Mouse (Mus musculus): ENCODE data around the gene Gpx5. TPM values are rescaled to one million over a fixed set of nuclear protein-coding genes. Genes with fewer than 3 reads are reported as not detected.

Gpx5 gene
- total RNA-seq, 2 experiments from 2014 or later, result not detected

DNA sequence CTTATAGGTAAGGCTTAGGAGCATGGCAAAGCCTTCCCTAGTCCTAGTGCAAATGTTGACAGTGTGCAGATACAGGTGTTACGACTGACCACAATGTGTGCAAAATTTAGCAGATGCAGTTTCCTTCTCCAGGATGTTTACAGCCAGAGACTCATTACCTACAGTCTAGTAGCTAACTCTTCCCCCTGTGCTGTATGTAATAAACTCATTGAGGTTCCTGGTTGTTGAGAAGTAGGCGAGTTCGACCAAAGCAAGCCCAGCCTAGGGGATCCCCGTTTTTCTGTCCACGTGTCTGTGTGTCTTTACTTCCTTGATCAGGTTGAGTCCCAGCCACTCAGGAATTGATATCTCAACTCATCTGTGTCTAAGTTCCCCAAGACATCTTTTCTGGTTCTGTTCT is 48.4 kb downstream of the Gpx5 start:
- no peak overlapping the region for H3K27ac ChIP-seq
- intact Hi-C loops (cut with DNase I), result no loop called here
- no peak for DNase-seq (ENCODE audit: extremely low spot score in 1 of 2, low spot score in 2 of 2)
- TF ChIP-seq CTCF (IDR thresholded peaks at IDR 0.05), result no peak
- no peak overlapping the region for H3K4me3 ChIP-seq

DNA sequence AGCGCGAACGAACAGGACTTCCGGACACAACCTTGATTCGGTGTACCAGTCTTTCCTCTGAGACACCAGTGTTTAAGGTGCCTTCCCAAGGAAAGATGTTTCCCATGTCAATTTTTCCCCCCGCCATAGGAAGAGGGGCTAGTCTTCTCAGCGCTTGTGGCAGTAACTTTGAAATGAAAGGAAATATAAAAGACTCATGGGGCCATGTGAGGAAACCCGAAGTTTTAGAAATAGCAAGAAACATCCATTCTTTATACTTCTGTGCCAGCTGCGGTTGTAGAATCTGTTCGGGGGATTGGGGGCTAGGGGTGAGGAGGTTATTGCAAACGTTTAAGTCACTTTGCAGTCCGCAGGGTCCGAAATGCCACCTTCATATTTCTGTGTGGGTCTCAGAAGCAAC is 49.3 kb downstream of the Gpx5 start:
- TF ChIP-seq CTCF (IDR thresholded peaks at IDR 0.05), result no peak
- no peak for DNase-seq (ENCODE audit: extremely low spot score in 1 of 2, low spot score in 2 of 2)
- intact Hi-C loops (cut with DNase I), result no loop called here
- Histone ChIP-seq H3K4me3 (peak overlapping the region; percentile 32), H3K27ac (no peak overlapping the region)

DNA sequence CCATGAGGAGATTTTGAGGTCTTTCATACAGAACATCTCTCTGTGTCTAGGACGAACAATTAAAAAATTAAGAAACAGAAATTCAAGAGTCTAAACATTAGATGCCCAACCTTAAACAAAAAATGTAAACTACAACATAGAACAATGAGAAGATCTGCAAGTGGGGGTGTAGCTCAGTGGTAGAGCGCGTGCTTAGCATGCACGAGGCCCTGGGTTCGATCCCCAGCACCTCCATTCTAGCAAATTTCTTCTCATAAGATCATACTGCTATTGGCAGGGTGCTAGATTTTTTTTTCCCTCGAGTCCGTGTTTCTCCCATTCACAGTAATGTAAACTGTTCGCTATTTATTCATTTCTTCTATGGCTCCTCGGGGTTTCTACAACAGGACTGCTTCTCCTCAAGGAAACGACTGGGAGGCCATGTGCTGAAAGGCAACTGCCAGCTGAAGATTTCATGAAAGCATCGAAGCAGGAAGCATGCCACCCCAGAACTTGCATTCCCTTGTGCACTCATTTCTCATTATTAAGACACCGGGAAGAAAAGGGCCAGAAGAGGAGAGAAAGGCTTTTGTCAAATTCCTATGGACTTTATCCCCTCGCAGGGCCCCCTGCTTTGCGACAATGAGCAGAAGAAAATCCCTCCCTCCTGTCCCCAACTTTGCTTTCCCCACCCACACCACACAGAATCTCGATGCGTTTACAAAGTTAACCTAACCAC is 50.0 kb downstream of the Gpx5 start:
- no peak for TF ChIP-seq CTCF (IDR thresholded peaks at IDR 0.05)
- peak overlapping the region; percentile 32 for H3K4me3 ChIP-seq
- intact Hi-C loops (cut with DNase I), result no loop called here
- H3K27ac ChIP-seq, result no peak overlapping the region
- DNase-seq (ENCODE audit: extremely low spot score in 1 of 2, low spot score in 2 of 2), result no peak

DNA sequence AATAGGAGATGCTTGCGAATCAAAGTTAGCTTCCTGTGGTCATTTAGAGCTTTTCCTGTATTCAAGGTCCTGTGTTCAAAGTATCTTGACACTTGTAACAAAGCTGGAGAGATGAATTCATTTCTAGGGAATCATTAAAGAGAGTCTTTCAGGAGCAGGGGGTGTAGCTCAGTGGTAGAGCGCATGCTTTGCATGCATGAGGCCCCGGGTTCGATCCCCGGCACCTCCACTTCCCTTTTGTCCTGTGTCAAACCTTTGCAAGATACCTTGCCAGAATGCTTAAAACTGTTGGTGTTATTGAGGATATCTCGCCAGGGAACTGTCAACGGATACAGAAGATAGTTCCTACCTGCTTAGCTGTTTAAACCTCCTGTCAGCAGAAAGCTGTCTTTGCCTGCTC is 51.7 kb downstream of the Gpx5 start:
- intact Hi-C loops (cut with DNase I), result no loop called here
- no peak for TF ChIP-seq CTCF (IDR thresholded peaks at IDR 0.05)
- H3K27ac ChIP-seq, result no peak overlapping the region
- H3K4me3 ChIP-seq, result no peak overlapping the region
- DNase-seq (ENCODE audit: extremely low spot score in 1 of 2, low spot score in 2 of 2), result peak; percentile 43 to 53

DNA sequence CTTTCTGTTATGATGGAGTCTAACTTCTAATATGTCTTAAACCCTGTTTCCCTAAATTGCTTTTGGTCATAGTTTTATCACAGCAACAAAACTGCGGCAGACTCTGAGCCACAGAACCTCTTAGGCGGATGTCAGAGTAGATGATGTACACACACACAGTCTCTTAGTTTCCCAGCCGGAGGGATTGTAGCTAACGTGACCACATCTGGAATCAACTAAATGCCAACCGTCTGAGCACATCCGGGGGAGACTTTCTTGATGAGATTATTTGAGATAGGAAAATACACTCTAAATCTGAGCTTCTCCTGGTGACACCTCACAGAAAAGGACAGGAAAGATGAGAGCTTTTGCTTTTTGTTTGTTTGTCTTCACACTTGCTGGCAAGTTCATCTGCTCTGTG is 55.4 kb downstream of the Gpx5 start:
- TF ChIP-seq CTCF (IDR thresholded peaks at IDR 0.05), result no peak
- no peak for DNase-seq (ENCODE audit: extremely low spot score in 1 of 2, low spot score in 2 of 2)
- Histone ChIP-seq H3K27ac (no peak overlapping the region), H3K4me3 (no peak overlapping the region)
- intact Hi-C loops (cut with DNase I), result no loop called here

DNA sequence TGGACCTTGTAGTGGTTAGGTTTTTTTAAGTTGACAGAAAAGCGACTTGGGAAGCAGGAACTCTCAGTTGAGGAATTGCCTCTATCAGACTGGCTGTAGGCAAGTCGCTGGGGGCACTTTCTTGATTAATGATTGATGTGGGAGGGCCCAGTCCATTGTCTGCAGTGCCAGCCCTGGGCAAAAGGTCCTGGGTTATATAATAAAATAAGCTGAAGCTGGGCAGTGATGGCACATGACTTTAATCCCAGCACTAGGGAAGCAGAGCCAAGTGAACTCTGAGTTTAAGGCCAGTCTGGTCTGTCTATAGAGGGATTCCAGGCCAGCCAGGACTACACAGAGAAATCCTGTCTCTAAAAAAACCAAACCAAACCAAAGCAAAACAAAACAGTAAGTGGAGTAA is 55.8 kb downstream of the Gpx5 start:
- Histone ChIP-seq H3K27ac (no peak overlapping the region), H3K4me3 (no peak overlapping the region)
- intact Hi-C loops (cut with DNase I), result no loop called here
- DNase-seq (ENCODE audit: extremely low spot score in 1 of 2, low spot score in 2 of 2), result no peak
- no peak for TF ChIP-seq CTCF (IDR thresholded peaks at IDR 0.05)

Other genes starting within 250 kb of the Gpx5 start
- gene Olfr1370, start 217.8 kb downstream of the Gpx5 start, total RNA-seq (2021), result not detected
- gene Olfr1369-ps1, start 181.2 kb downstream of the Gpx5 start, total RNA-seq (2021), result not detected
- not detected for gene Olfr263, start 163.1 kb downstream of the Gpx5 start, total RNA-seq (2021)
- not detected for gene Olfr1368, start 146.9 kb downstream of the Gpx5 start, total RNA-seq (2021)
- 10 to 100 TPM; 33.6 to 36.5 TPM for gene Trim27, start 113.3 kb downstream of the Gpx5 start, total RNA-seq (2021)
- not detected for gene Gpx6, start 19.4 kb upstream of the Gpx5 start, total RNA-seq (2021)
- not detected for gene Olfr1367, start 54.2 kb upstream of the Gpx5 start, total RNA-seq (2021)
- 1 to 10 TPM; 7.0 to 8.2 TPM for gene Zscan12, start 70.1 kb upstream of the Gpx5 start, total RNA-seq (2021)
- 10 to 100 TPM; 39.0 to 44.4 TPM for gene Zkscan3, start 110.0 kb upstream of the Gpx5 start, total RNA-seq (2021)
- 1 to 10 TPM; 1.3 to 1.7 TPM for gene Pgbd1, start 148.3 kb upstream of the Gpx5 start, total RNA-seq (2021)
- gene Zscan26, start 161.0 kb upstream of the Gpx5 start, total RNA-seq (2021), result 10 to 100 TPM; 56.7 to 57.3 TPM
- under 1 TPM; 0.40 to 0.77 TPM for gene Nkapl, start 175.8 kb upstream of the Gpx5 start, total RNA-seq (2021)
- 1 to 10 TPM; 4.4 to 6.8 TPM for gene Zkscan4, start 186.2 kb upstream of the Gpx5 start, total RNA-seq (2021)
- not detected for gene Gm10065, start 186.7 kb upstream of the Gpx5 start, total RNA-seq (2021)
- 10 to 100 TPM; 21.9 to 22.8 TPM for gene AK157302, start 202.5 kb upstream of the Gpx5 start, total RNA-seq (2021)
- gene Gm11273, start 208.7 kb upstream of the Gpx5 start, total RNA-seq (2021), result 10 to 100 TPM; 51.7 to 53.8 TPM
- gene Zkscan8, start 238.4 kb upstream of the Gpx5 start, total RNA-seq (2021), result 10 to 100 TPM; 14.4 to 19.0 TPM